Mouse (Mus musculus): Measurements from ENCODE around the gene Rex1bd.
"Not testable (repeated sequence)": the region's sequence is repeated elsewhere in the genome, so short reads cannot be mapped to it uniquely, and the experiment has no call there.

Rex1bd gene

GRCm38 (mm10) chr8:70529299-70529698, 22.7 kb upstream of the Rex1bd start:
- no peak for DNase-seq (ENCODE audit: low spot score in 2 of 2)

- DNase-seq (ENCODE audit: low spot score in 2 of 2), result no peak
These were observed 21.7 kb upstream of the Rex1bd start for GRCm38 (mm10) chr8:70528182-70528797.

- DNase-seq (ENCODE audit: low spot score in 2 of 2), result peak; percentile 95 to 96
These were observed 21.1 kb upstream of the Rex1bd start, which contains the start of the genes Fkbp8 and Kxd1 for GRCm38 (mm10) chr8:70527512-70528181. Fkbp8 (plus strand) TSS chr8:70527724. Kxd1 (minus strand) TSS chr8:70527956.

GRCm38 (mm10) chr8:70527111-70527511, 20.6 kb upstream of the Rex1bd start:
- no peak for DNase-seq (ENCODE audit: low spot score in 2 of 2)

- peak; percentile 96 for DNase-seq (ENCODE audit: low spot score in 2 of 2)
These were observed 16.2 kb upstream of the Rex1bd start for GRCm38 (mm10) chr8:70522592-70523403.

- no peak for DNase-seq (ENCODE audit: low spot score in 2 of 2)
These were observed 13.1 kb upstream of the Rex1bd start for GRCm38 (mm10) chr8:70519606-70520005.

- DNase-seq (ENCODE audit: low spot score in 2 of 2), result no peak
These were observed 12.5 kb upstream of the Rex1bd start for GRCm38 (mm10) chr8:70519043-70519442.

GRCm38 (mm10) chr8:70517940-70518643, 11.5 kb upstream of the Rex1bd start:
- DNase-seq (ENCODE audit: low spot score in 2 of 2), result no peak

- DNase-seq (ENCODE audit: low spot score in 2 of 2), result no peak
These were observed 6.9 kb upstream of the Rex1bd start for GRCm38 (mm10) chr8:70513441-70513840.

- no peak for DNase-seq (ENCODE audit: low spot score in 2 of 2)
These were observed 5.8 kb upstream of the Rex1bd start for GRCm38 (mm10) chr8:70512253-70512903.

- no peak for DNase-seq (ENCODE audit: low spot score in 2 of 2)
These were observed 5.2 kb upstream of the Rex1bd start for GRCm38 (mm10) chr8:70511770-70512169.

GRCm38 (mm10) chr8:70511174-70511573, 4.6 kb upstream of the Rex1bd start:
- DNase-seq (ENCODE audit: low spot score in 2 of 2), result not testable (repeated sequence)

GRCm38 (mm10) chr8:70510228-70510915, 3.8 kb upstream of the Rex1bd start, which contains the start of gene Uba52:
Uba52 (minus strand) TSS chr8:70510801.
- peak; percentile 97 to 98 for DNase-seq (ENCODE audit: low spot score in 2 of 2)

- no peak for DNase-seq (ENCODE audit: low spot score in 2 of 2)
These were observed 2.9 kb upstream of the Rex1bd start for GRCm38 (mm10) chr8:70509281-70509952.

GRCm38 (mm10) chr8:70507027-70507393, 458 bp upstream of the Rex1bd start:
- DNase-seq (ENCODE audit: low spot score in 2 of 2), result no peak

GRCm38 (mm10) chr8:70505698-70506327, 739 bp downstream of the Rex1bd start:
- DNase-seq (ENCODE audit: low spot score in 2 of 2), result no peak

GRCm38 (mm10) chr8:70504851-70505250, 1.7 kb downstream of the Rex1bd start:
- peak; percentile 69 to 79 for DNase-seq (ENCODE audit: low spot score in 2 of 2)

GRCm38 (mm10) chr8:70504291-70504716, 2.2 kb downstream of the Rex1bd start:
- no peak for DNase-seq (ENCODE audit: low spot score in 2 of 2)

GRCm38 (mm10) chr8:70503062-70503750, 3.3 kb downstream of the Rex1bd start:
- DNase-seq (ENCODE audit: low spot score in 2 of 2), result peak; percentile 34 to 49

Measured in spleen, postnatal 36 days (tissue).